Mouse (Mus musculus) thymus, adult 18-20 months (tissue): ENCODE data around the gene Slc25a26.
"Not testable (repeated sequence)": the region's sequence is repeated elsewhere in the genome, so short reads cannot be mapped to it uniquely, and the experiment has no call there.

Source experiments
- DNase-seq, 2 experiments: peaks; one replicate each; pipeline ENCODE4 v3.0.0; 2022; ENCODE audit warnings: mixed read lengths in 2 of 2

Gene Slc25a26

GRCm38 (mm10) chr6:94553085-94553484, 53.0 kb downstream of the Slc25a26 start:
- no peak for DNase-seq

- not testable (repeated sequence) for DNase-seq
Observed at GRCm38 (mm10) chr6:94558603-94559002, 58.5 kb downstream of the Slc25a26 start.

GRCm38 (mm10) chr6:94560896-94561295, 60.8 kb downstream of the Slc25a26 start:
- DNase-seq, result no peak

- DNase-seq, result no peak
Observed at GRCm38 (mm10) chr6:94561346-94561745, 61.2 kb downstream of the Slc25a26 start.

GRCm38 (mm10) chr6:94563203-94563940, 63.2 kb downstream of the Slc25a26 start:
- DNase-seq, result no peak

- DNase-seq, result no peak
Observed at GRCm38 (mm10) chr6:94565766-94566165, 65.6 kb downstream of the Slc25a26 start.

GRCm38 (mm10) chr6:94568040-94568439, 67.9 kb downstream of the Slc25a26 start:
- no peak for DNase-seq

- no peak for DNase-seq
Observed at GRCm38 (mm10) chr6:94575526-94576166, 75.5 kb downstream of the Slc25a26 start.

GRCm38 (mm10) chr6:94577991-94578390, 77.9 kb downstream of the Slc25a26 start:
- no peak for DNase-seq

- no peak for DNase-seq
Observed at GRCm38 (mm10) chr6:94582055-94582454, 81.9 kb downstream of the Slc25a26 start.

- no peak for DNase-seq
Observed at GRCm38 (mm10) chr6:94584147-94584695, 84.1 kb downstream of the Slc25a26 start.

GRCm38 (mm10) chr6:94584976-94585375, 84.8 kb downstream of the Slc25a26 start:
- no peak for DNase-seq

- DNase-seq, result no peak
Observed at GRCm38 (mm10) chr6:94588365-94588764, 88.2 kb downstream of the Slc25a26 start.

GRCm38 (mm10) chr6:94592243-94592642, 92.1 kb downstream of the Slc25a26 start:
- no peak for DNase-seq

GRCm38 (mm10) chr6:94592710-94593109, 92.6 kb downstream of the Slc25a26 start:
- no peak for DNase-seq

GRCm38 (mm10) chr6:94594096-94594665, 94.0 kb downstream of the Slc25a26 start:
- DNase-seq, result no peak

GRCm38 (mm10) chr6:94594711-94595110, 94.6 kb downstream of the Slc25a26 start:
- no peak for DNase-seq

GRCm38 (mm10) chr6:94595206-94595605, 95.1 kb downstream of the Slc25a26 start:
- DNase-seq, result no peak

- no peak for DNase-seq
Observed at GRCm38 (mm10) chr6:94596051-94596760, 96.1 kb downstream of the Slc25a26 start.

- DNase-seq, result no peak
Observed at GRCm38 (mm10) chr6:94596761-94597485, 96.8 kb downstream of the Slc25a26 start.

GRCm38 (mm10) chr6:94598421-94598820, 98.3 kb downstream of the Slc25a26 start:
- DNase-seq, result no peak

- no peak for DNase-seq
Observed at GRCm38 (mm10) chr6:94599016-94599415, 98.9 kb downstream of the Slc25a26 start.
